Mouse (Mus musculus): ENCODE data around the gene Abhd17a.

Gene Abhd17a

GRCm38 (mm10) chr10:80549279-80549678 is 40.9 kb downstream of the Abhd17a start:
- in situ Hi-C loops (cut with MboI, MseI): no loop called here

DNA sequence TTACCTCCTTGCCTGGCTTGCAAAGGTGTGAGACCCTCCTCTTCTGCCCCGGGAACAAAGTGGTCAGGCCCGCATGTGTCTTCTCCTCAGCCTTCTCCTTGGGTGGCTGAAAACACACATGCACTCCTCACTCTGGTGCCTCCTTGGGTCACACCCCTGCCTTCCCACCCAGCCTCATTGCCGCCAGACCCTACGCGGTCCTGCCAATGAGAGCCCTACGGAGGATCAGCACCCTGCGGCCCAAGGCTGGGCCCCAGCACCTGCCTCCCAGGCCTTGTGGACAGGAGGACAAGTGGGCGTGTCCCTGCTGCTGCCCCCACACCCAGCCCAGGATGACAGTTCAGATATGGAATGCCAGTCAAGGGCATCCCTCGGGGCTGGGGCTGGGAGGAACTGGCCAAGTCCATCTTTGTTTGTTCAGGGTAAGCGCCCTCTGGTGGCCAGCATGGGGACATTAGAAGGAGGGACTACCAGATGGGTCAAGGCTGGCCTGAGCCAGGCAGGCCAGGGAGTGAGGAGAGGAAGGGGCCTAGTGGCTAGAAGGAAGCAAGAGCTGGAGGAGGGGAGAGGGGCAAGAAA is 41.6 kb downstream of the Abhd17a start:
- in situ Hi-C loops (cut with MboI, MseI): no loop called here

DNA sequence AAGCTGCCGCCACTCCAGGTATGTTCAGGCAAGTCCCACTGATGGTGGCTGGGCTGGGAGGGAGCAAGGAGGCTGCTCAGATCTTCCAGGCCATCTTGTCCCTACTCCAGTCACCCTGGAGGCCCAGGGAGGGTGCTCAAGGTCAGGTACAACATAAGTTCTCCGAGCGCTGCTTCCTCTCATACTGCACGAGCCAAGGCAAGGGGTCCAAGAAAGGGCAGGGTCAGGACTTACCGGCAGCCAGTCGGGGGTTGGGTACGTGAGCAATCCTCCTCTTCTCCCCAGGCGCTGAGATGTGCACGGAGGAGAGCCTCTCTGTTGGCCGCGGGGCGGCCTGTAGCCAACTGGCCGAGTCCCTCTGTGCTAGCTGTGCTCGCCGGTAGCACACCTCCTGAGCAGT is 42.6 kb downstream of the Abhd17a start:
- in situ Hi-C loops (cut with MboI, MseI): no loop called here

DNA sequence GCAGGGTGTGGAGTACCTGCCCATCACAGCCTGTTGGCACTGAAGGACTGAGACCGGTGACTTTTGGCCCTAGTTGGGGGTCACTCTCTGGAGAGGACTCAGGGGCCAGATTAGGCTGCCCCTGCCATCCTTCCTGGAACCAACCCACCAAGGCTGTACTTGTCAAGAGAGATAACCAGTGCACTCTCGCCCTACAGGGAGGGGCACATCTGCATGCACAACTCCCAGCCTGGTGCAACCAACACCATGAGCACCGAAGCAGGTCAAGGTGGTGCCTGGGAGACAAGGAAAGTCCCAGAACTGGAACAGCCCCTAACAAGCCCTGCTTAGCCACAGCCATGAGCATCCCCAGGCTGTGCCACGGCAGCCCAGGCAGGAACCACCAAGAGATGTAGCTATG is 43.2 kb downstream of the Abhd17a start:
- in situ Hi-C loops (cut with MboI, MseI): no loop called here

GRCm38 (mm10) chr10:80545590-80545989 is 44.6 kb downstream of the Abhd17a start:
- in situ Hi-C loops (cut with MboI, MseI): no loop called here

- in situ Hi-C loops (cut with MboI, MseI): no loop called here
Observed at GRCm38 (mm10) chr10:80543873-80544272, 46.3 kb downstream of the Abhd17a start.

- in situ Hi-C loops (cut with MboI, MseI): no loop called here
Observed at GRCm38 (mm10) chr10:80539493-80539892, 50.6 kb downstream of the Abhd17a start.

DNA sequence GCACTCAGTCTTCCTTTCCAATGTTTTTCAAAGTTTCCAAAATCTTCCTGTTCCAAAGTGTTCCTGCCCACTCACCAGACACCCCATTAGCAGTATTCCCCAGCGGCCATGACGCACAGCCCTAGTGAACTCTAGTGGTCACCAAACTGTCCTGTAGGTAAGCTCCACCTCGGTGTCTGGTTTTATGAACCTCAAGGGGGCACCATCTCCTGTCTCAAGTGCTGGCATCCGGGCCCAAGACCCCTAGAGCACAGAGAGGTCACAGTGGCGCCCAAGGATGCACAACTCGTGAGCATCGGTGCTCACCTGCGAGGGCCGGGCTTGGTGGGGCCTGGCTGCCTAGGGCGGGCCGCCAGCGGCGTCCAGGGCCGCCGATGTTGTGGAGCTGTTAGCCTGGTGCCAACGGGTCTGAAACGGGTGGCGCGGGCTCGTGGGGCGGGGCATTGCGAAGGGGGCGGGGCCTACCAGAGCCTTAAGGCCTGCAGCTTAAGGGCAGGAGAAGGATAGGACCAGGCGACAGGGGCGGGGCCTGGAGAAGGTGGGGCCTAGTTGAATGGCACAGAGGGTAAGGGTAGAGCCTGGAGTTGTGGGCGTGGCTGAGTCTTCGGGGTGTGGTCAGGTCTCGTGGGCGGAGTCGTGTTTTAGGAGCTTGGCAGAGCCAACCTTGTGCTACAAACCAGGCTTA is 51.3 kb downstream of the Abhd17a start, which contains the start of gene Atp8b3:
Atp8b3 (minus strand) TSS at position 415 of the 685 bp plus-strand sequence.
- in situ Hi-C loops (cut with MboI, MseI): no loop called here

DNA sequence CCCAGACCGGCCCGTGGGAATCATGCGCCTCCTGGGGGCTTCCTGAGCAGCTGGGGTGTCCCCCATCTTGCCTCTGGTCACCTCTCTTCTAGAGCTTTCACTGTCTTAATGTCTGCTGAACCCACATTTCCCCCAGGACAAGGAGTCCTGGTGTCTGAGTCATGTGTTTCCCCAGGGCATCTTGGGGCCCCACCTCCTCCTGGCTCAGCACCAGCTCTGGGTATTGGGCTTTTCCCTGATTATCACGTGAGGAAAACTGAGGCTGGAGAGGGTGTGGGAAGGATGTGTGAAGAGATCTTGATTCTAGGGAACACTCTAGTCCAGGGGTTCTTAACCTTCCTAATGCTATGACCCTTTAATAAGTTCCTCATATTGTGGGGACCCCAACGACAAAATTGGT is 52.0 kb downstream of the Abhd17a start:
- in situ Hi-C loops (cut with MboI, MseI): no loop called here

GRCm38 (mm10) chr10:80535711-80536110 is 54.4 kb downstream of the Abhd17a start:
- in situ Hi-C loops (cut with MboI, MseI): no loop called here

DNA sequence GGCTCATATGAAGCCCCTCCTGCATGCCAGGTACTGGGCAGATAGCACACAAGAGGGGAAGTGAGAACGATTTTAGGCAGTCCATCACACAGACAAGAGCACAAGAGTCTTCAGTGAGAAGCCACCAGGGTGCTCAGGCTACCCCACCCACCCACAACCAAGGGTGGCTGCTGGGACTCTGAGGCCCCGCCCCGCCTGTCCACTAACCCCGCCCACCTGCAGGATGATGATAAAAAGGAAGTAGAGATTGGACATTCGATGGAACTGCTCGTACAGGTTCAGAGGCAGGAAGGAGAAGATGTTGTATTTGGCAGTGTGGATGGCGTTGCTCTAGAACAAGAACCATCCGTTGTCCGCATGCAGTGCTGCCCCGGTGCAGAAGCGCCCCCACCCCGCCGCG is 55.1 kb downstream of the Abhd17a start:
- in situ Hi-C loops (cut with MboI, MseI): no loop called here

GRCm38 (mm10) chr10:80533704-80534103 is 56.4 kb downstream of the Abhd17a start:
- in situ Hi-C loops (cut with MboI, MseI): no loop called here
